Mouse (Mus musculus): ENCODE measurements around the gene Plxnb1. TPM values are rescaled to one million over a fixed set of nuclear protein-coding genes. Genes with fewer than 3 reads are reported as not detected.

Gene Plxnb1
- polyA plus RNA-seq, 1 experiment from 2014 or later, result 12.6 TPM

DNA sequence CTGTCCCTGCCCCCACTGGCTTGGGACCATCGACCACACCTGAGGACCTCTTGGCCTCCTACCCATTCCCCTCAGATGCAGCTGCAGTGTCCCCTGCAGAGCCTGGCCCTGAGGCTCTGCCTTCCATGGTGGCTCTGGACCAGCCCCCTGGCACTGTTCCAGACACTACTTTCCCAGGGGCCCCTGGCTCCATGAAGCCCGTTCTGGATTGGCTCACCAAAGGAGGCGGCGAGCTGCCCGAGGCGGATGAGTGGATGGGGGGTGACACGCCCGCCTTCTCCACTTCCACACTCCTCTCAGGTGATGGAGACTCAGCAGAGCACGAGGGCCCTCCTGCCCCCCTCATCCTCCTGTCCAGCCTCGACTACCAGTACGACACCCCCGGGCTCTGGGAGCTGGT lies 9.8 kb downstream of the Plxnb1 start:
- Histone ChIP-seq H3K4me3 (ENCODE audit: low read length) (no peak overlapping the region), H3K9me3 (ENCODE audit: control insufficient read depth, low read length) (no peaks in the 10 kb centered on the region), H3K27me3 (replicated peaks; ENCODE audit: control insufficient read depth, insufficient read depth, low read length) (no peaks in the 10 kb centered on the region), H3K9ac (ENCODE audit: low read depth, low read length) (no peak overlapping the region), H3K27ac (ENCODE audit: low read depth, low read length) (peak overlapping the region; percentile 59; the same call in 1 of the 2 replicates), H3K4me1 (ENCODE audit: control insufficient read depth, insufficient read depth, low read depth, low read length) (peaks cover 4% of the 10 kb centered on the region; the same call in 1 of the 2 replicates), H3K36me3 (ENCODE audit: control insufficient read depth, insufficient read depth, low read length) (peaks cover 31% of the 10 kb centered on the region), H3K4me2 (ENCODE audit: low read length) (no peak overlapping the region)
- peak; percentile 43; the same call in 1 of the 2 replicates for ATAC-seq
- WGBS, result 63% methylated on average over 12 of the region's 12 CpGs

- H3K9me3 ChIP-seq (ENCODE audit: control insufficient read depth, low read length), result no peaks in the 10 kb centered on the region
- no peaks in the 10 kb centered on the region for H3K27me3 ChIP-seq (replicated peaks; ENCODE audit: control insufficient read depth, insufficient read depth, low read length)
- peak overlapping the region; percentile 34; the same call in 1 of the 2 replicates for H3K27ac ChIP-seq (ENCODE audit: low read depth, low read length)
- 92% methylated on average over 12 of the region's 12 CpGs for WGBS
- H3K4me1 ChIP-seq (ENCODE audit: control insufficient read depth, insufficient read depth, low read depth, low read length), result peaks cover 4% of the 10 kb centered on the region; the same call in 1 of the 2 replicates
- H3K9ac ChIP-seq (ENCODE audit: low read depth, low read length), result no peak overlapping the region
- H3K4me2 ChIP-seq (ENCODE audit: low read length), result no peak overlapping the region
- ATAC-seq, result no peak
- H3K36me3 ChIP-seq (ENCODE audit: control insufficient read depth, insufficient read depth, low read length), result peaks cover 34% of the 10 kb centered on the region
- H3K4me3 ChIP-seq (ENCODE audit: low read length), result no peak overlapping the region
These were observed 10.5 kb downstream of the Plxnb1 start for GRCm38 (mm10) chr9:109105648-109106047.

DNA sequence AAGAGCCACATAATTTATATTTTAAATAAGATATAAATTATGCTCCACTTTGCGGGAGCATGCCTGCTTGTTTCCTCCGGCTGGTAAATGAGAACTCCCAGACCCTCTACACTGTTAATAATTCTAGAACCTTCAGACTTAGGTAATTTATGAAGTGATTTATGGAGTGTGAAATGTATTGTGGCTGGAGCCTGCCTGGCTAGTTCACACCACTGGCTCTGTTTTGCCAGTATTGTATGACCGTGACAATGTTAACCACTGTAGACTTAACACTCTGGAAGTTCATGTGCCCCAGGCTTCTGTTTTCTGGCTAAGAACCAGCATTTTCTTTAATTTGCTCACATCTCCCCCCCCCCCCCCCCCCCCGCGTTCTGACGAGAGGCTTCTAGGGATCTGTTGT lies 12.2 kb downstream of the Plxnb1 start:
- Histone ChIP-seq H3K4me1 (ENCODE audit: control insufficient read depth, insufficient read depth, low read depth, low read length) (peaks cover 4% of the 10 kb centered on the region; the same call in 1 of the 2 replicates), H3K4me2 (ENCODE audit: low read length) (no peak overlapping the region), H3K9ac (ENCODE audit: low read depth, low read length) (no peak overlapping the region), H3K27me3 (replicated peaks; ENCODE audit: control insufficient read depth, insufficient read depth, low read length) (no peaks in the 10 kb centered on the region), H3K36me3 (ENCODE audit: control insufficient read depth, insufficient read depth, low read length) (peaks cover 43% of the 10 kb centered on the region), H3K9me3 (ENCODE audit: control insufficient read depth, low read length) (no peaks in the 10 kb centered on the region), H3K4me3 (ENCODE audit: low read length) (no peak overlapping the region), H3K27ac (ENCODE audit: low read depth, low read length) (no peak overlapping the region)
- no peak for ATAC-seq
- 76% methylated on average over 3 of the region's 6 CpGs for WGBS

GRCm38 (mm10) chr9:109110240-109110639 lies 15.1 kb downstream of the Plxnb1 start:
- 93% methylated on average over 11 of the region's 11 CpGs for WGBS
- peaks cover 62% of the 10 kb centered on the region for H3K36me3 ChIP-seq (ENCODE audit: control insufficient read depth, insufficient read depth, low read length)
- no peaks in the 10 kb centered on the region for H3K27me3 ChIP-seq (replicated peaks; ENCODE audit: control insufficient read depth, insufficient read depth, low read length)
- no peak overlapping the region for H3K27ac ChIP-seq (ENCODE audit: low read depth, low read length)
- H3K4me2 ChIP-seq (ENCODE audit: low read length), result no peak overlapping the region
- no peak for ATAC-seq
- no peak overlapping the region for H3K9ac ChIP-seq (ENCODE audit: low read depth, low read length)
- no peaks in the 10 kb centered on the region for H3K9me3 ChIP-seq (ENCODE audit: control insufficient read depth, low read length)
- no peaks in the 10 kb centered on the region for H3K4me1 ChIP-seq (ENCODE audit: control insufficient read depth, insufficient read depth, low read depth, low read length)
- no peak overlapping the region for H3K4me3 ChIP-seq (ENCODE audit: low read length)

DNA sequence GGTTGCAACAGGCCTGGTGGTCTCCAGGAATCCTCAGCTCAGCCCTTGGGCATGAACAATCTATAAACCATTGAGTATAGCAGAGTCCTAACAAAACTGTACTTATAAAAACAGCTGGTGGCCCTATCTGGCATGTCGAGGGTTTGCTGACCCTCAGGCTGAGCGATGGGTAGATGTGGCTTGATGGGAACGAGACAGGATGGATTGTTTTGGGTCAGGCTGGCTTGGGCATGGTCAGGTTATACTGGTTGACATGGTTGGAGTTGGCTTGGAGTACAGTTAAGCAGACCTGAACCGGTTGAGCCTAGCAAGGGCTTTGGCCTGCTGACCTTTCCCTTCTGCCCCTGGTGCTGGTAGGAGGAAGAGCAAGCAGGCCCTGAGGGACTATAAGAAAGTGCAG lies 15.9 kb downstream of the Plxnb1 start:
- H3K9me3 ChIP-seq (ENCODE audit: control insufficient read depth, low read length), result no peaks in the 10 kb centered on the region
- ATAC-seq, result no peak
- H3K27me3 ChIP-seq (replicated peaks; ENCODE audit: control insufficient read depth, insufficient read depth, low read length), result no peaks in the 10 kb centered on the region
- H3K36me3 ChIP-seq (ENCODE audit: control insufficient read depth, insufficient read depth, low read length), result peaks cover 64% of the 10 kb centered on the region
- H3K4me2 ChIP-seq (ENCODE audit: low read length), result no peak overlapping the region
- no peak overlapping the region for H3K9ac ChIP-seq (ENCODE audit: low read depth, low read length)
- H3K4me3 ChIP-seq (ENCODE audit: low read length), result no peak overlapping the region
- no peak overlapping the region for H3K27ac ChIP-seq (ENCODE audit: low read depth, low read length)
- WGBS, result 89% methylated on average over 4 of the region's 4 CpGs
- H3K4me1 ChIP-seq (ENCODE audit: control insufficient read depth, insufficient read depth, low read depth, low read length), result no peaks in the 10 kb centered on the region

DNA sequence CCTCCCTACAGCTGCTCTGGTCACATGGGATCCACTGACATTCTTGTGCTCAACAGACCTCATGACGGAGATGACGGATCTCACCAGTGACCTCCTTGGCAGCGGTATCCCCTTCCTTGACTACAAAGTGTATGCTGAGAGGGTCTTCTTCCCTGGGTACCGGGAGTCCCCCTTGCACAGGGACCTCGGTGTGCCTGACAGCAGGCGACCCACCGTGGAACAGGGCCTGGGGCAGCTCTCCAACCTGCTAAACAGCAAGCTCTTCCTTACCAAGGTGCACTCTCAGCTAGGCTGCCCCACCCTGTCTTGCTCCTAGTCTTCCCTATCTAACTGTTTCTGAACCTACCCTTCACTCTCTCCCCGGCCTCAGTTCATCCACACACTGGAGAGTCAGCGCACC lies 16.4 kb downstream of the Plxnb1 start:
- no peak overlapping the region for H3K27ac ChIP-seq (ENCODE audit: low read depth, low read length)
- H3K9me3 ChIP-seq (ENCODE audit: control insufficient read depth, low read length), result no peaks in the 10 kb centered on the region
- H3K4me2 ChIP-seq (ENCODE audit: low read length), result no peak overlapping the region
- H3K36me3 ChIP-seq (ENCODE audit: control insufficient read depth, insufficient read depth, low read length), result peaks cover 67% of the 10 kb centered on the region
- no peaks in the 10 kb centered on the region for H3K4me1 ChIP-seq (ENCODE audit: control insufficient read depth, insufficient read depth, low read depth, low read length)
- no peak for ATAC-seq
- H3K9ac ChIP-seq (ENCODE audit: low read depth, low read length), result no peak overlapping the region
- H3K27me3 ChIP-seq (replicated peaks; ENCODE audit: control insufficient read depth, insufficient read depth, low read length), result no peaks in the 10 kb centered on the region
- H3K4me3 ChIP-seq (ENCODE audit: low read length), result no peak overlapping the region
- 92% methylated on average over 8 of the region's 9 CpGs for WGBS

GRCm38 (mm10) chr9:109113331-109113730 lies 18.1 kb downstream of the Plxnb1 start:
- WGBS, result 91% methylated on average over 8 of the region's 8 CpGs
- H3K27ac ChIP-seq (ENCODE audit: low read depth, low read length), result no peak overlapping the region
- H3K4me1 ChIP-seq (ENCODE audit: control insufficient read depth, insufficient read depth, low read depth, low read length), result no peaks in the 10 kb centered on the region
- no peak overlapping the region for H3K4me2 ChIP-seq (ENCODE audit: low read length)
- H3K9me3 ChIP-seq (ENCODE audit: control insufficient read depth, low read length), result no peaks in the 10 kb centered on the region
- ATAC-seq, result no peak
- H3K27me3 ChIP-seq (replicated peaks; ENCODE audit: control insufficient read depth, insufficient read depth, low read length), result no peaks in the 10 kb centered on the region
- peaks cover 71% of the 10 kb centered on the region for H3K36me3 ChIP-seq (ENCODE audit: control insufficient read depth, insufficient read depth, low read length)
- H3K9ac ChIP-seq (ENCODE audit: low read depth, low read length), result no peak overlapping the region
- no peak overlapping the region for H3K4me3 ChIP-seq (ENCODE audit: low read length)

GRCm38 (mm10) chr9:109114276-109114675 lies 19.1 kb downstream of the Plxnb1 start:
- no peak overlapping the region for H3K27ac ChIP-seq (ENCODE audit: low read depth, low read length)
- H3K27me3 ChIP-seq (replicated peaks; ENCODE audit: control insufficient read depth, insufficient read depth, low read length), result no peaks in the 10 kb centered on the region
- H3K4me3 ChIP-seq (ENCODE audit: low read length), result no peak overlapping the region
- no peak overlapping the region for H3K4me2 ChIP-seq (ENCODE audit: low read length)
- 95% methylated on average over 11 of the region's 11 CpGs for WGBS
- H3K9ac ChIP-seq (ENCODE audit: low read depth, low read length), result no peak overlapping the region
- H3K9me3 ChIP-seq (ENCODE audit: control insufficient read depth, low read length), result no peaks in the 10 kb centered on the region
- no peak for ATAC-seq
- H3K36me3 ChIP-seq (ENCODE audit: control insufficient read depth, insufficient read depth, low read length), result peaks cover 71% of the 10 kb centered on the region
- H3K4me1 ChIP-seq (ENCODE audit: control insufficient read depth, insufficient read depth, low read depth, low read length), result no peaks in the 10 kb centered on the region

DNA sequence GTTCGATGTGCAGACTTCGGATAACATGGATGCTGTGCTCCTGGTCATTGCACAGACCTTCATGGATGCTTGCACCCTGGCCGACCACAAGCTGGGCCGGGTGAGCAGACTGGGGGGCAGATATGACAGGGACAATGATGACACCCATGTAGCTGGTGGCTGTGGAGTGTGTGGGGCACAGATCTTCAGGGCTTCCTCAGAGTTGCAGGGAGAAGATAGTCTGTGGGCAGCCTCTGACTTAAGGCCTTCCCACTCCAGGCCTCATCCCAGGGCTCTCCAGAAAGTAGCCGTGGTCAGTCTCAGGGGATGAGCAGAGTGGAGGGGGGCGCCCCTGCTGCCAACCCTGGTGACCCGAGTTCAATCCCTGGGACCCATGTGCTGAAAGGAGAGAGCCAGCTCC lies 19.7 kb downstream of the Plxnb1 start:
- no peak overlapping the region for H3K27ac ChIP-seq (ENCODE audit: low read depth, low read length)
- H3K4me2 ChIP-seq (ENCODE audit: low read length), result no peak overlapping the region
- no peak overlapping the region for H3K4me3 ChIP-seq (ENCODE audit: low read length)
- 93% methylated on average over 7 of the region's 7 CpGs for WGBS
- H3K4me1 ChIP-seq (ENCODE audit: control insufficient read depth, insufficient read depth, low read depth, low read length), result no peaks in the 10 kb centered on the region
- no peaks in the 10 kb centered on the region for H3K27me3 ChIP-seq (replicated peaks; ENCODE audit: control insufficient read depth, insufficient read depth, low read length)
- H3K9me3 ChIP-seq (ENCODE audit: control insufficient read depth, low read length), result no peaks in the 10 kb centered on the region
- no peak overlapping the region for H3K9ac ChIP-seq (ENCODE audit: low read depth, low read length)
- H3K36me3 ChIP-seq (ENCODE audit: control insufficient read depth, insufficient read depth, low read length), result peaks cover 68% of the 10 kb centered on the region
- ATAC-seq, result no peak

- no peak overlapping the region for H3K9ac ChIP-seq (ENCODE audit: low read depth, low read length)
- H3K27me3 ChIP-seq (replicated peaks; ENCODE audit: control insufficient read depth, insufficient read depth, low read length), result no peaks in the 10 kb centered on the region
- 96% methylated on average over 10 of the region's 10 CpGs for WGBS
- no peak overlapping the region for H3K4me2 ChIP-seq (ENCODE audit: low read length)
- ATAC-seq, result no peak
- H3K4me1 ChIP-seq (ENCODE audit: control insufficient read depth, insufficient read depth, low read depth, low read length), result no peaks in the 10 kb centered on the region
- H3K4me3 ChIP-seq (ENCODE audit: low read length), result no peak overlapping the region
- H3K9me3 ChIP-seq (ENCODE audit: control insufficient read depth, low read length), result no peaks in the 10 kb centered on the region
- peaks cover 62% of the 10 kb centered on the region for H3K36me3 ChIP-seq (ENCODE audit: control insufficient read depth, insufficient read depth, low read length)
- no peak overlapping the region for H3K27ac ChIP-seq (ENCODE audit: low read depth, low read length)
These were observed 21.0 kb downstream of the Plxnb1 start for GRCm38 (mm10) chr9:109116205-109116604.
